Mouse (Mus musculus): ENCODE measurements around the gene Nipal4.

DNA sequence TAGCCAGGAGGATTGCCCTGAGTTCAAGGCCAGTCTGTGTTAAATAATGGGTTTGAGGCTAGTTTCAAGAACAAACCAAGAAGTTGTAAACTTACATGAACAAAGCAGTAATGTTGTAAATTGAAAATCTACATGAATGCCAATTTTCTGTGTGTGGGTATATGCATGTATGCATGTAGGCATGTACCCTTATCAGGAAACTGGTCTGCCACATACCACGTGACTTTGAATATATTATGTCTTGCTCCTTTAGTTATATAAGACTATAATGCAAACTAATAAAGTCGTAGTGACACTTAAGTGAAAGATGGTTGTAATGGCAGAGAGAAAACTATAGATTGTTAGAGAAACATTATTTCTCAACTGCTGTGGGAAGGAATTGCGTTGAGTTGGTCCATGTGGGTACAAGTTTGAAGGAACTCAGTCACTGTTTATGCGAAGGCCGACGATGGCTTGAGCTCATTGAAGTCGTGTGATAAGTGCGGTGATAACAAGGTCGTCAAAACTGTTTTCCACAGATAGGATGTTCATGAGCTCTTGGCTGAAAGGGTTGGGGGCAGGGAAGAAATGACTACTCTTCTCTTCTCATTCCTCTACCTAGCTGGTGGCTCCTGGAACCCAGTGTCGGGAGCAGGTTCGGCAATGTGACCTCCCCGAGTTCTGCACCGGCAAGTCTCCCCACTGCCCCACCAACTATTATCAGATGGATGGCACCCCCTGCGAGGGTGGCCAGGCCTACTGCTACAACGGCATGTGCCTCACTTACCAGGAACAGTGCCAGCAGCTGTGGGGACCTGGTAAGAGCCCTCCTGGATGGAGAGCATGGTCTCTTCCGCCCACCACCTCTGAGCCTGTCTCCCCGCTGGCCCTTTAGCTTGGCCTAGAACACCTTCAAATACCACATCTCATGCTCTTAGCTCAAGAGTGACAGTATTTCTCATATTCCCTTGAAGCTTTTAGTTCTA is 35.0 kb downstream of the Nipal4 start:
- TF ChIP-seq POLR2A (IDR thresholded peaks at IDR 0.05; ENCODE audit: insufficient read depth, low read depth, low read length) (no peak), CTCF (IDR thresholded peaks at IDR 0.05) (no peak)

Measured in heart, adult 2 months (tissue).